Mouse (Mus musculus): ENCODE measurements around the gene Olfr70.

GRCm38 (mm10) chr4:43694439-43695248 lies 6.0 kb downstream of the Olfr70 start:
- TF ChIP-seq POLR2A (IDR thresholded peaks at IDR 0.05; ENCODE audit: insufficient read length, low read depth) (no peak), POLR2AphosphoS2 (IDR thresholded peaks at IDR 0.05; ENCODE audit: insufficient read length, low read depth) (no peak), MYOD1 (IDR thresholded peaks at IDR 0.05; ENCODE audit: control insufficient read depth in 1 of 3, insufficient read length in 2 of 3, low read depth in 2 of 3) (no peak), MAX (IDR thresholded peaks at IDR 0.05; ENCODE audit: low read depth) (no peak), USF1 (IDR thresholded peaks at IDR 0.05; ENCODE audit: low read depth) (no peak), MYOG (IDR thresholded peaks at IDR 0.05; ENCODE audit: control insufficient read depth in 1 of 3, insufficient read depth in 1 of 3, insufficient read length in 2 of 3, low read depth in 2 of 3) (no peak), SRF (IDR thresholded peaks at IDR 0.05; ENCODE audit: control insufficient read depth, insufficient read length, low read depth) (no peak)
